Mouse (Mus musculus): ENCODE data around the gene Sipa1l3. TPM values are rescaled to one million over a fixed set of nuclear protein-coding genes. Genes with fewer than 3 reads are reported as not detected.
A peak's percentile ranks its signal among the peaks of the same experiment; 100 is the strongest.

Gene Sipa1l3
- total RNA-seq, 2 experiments from 2014 or later, result 6.3 to 6.5 TPM

- intact Hi-C loops (cut with DNase I), result loop anchor here (5.0 kb wide), 1 partner anchor 44 kb away; no protein-coding TSS in a partner anchor
- DNase-seq, result no peak
Observed at GRCm38 (mm10) chr7:29393292-29393691, 125.1 kb downstream of the Sipa1l3 start.

GRCm38 (mm10) chr7:29392805-29393204 is 125.6 kb downstream of the Sipa1l3 start:
- no peak for DNase-seq
- intact Hi-C loops (cut with DNase I), result loop anchor here (5.0 kb wide), 1 partner anchor 44 kb away; no protein-coding TSS in a partner anchor

GRCm38 (mm10) chr7:29391761-29392512 is 126.5 kb downstream of the Sipa1l3 start:
- intact Hi-C loops (cut with DNase I), result loop anchor here (5.0 kb wide), 1 partner anchor 45 kb away; no protein-coding TSS in a partner anchor
- no peak for DNase-seq

GRCm38 (mm10) chr7:29391112-29391760 is 127.2 kb downstream of the Sipa1l3 start:
- intact Hi-C loops (cut with DNase I), result loop anchor here (5.0 kb wide), 1 partner anchor 46 kb away; no protein-coding TSS in a partner anchor
- DNase-seq, result no peak

- no peak for DNase-seq
- intact Hi-C loops (cut with DNase I), result loop anchor here (5.0 kb wide), 1 partner anchor 47 kb away; no protein-coding TSS in a partner anchor
Observed at GRCm38 (mm10) chr7:29390234-29390633, 128.2 kb downstream of the Sipa1l3 start.

- no peak for DNase-seq
- intact Hi-C loops (cut with DNase I), result no loop called here
Observed at GRCm38 (mm10) chr7:29387524-29388068, 130.8 kb downstream of the Sipa1l3 start.

- intact Hi-C loops (cut with DNase I), result no loop called here
- no peak for DNase-seq
Observed at GRCm38 (mm10) chr7:29386349-29386748, 132.1 kb downstream of the Sipa1l3 start.

- no peak for DNase-seq
- intact Hi-C loops (cut with DNase I), result no loop called here
Observed at GRCm38 (mm10) chr7:29385791-29386190, 132.7 kb downstream of the Sipa1l3 start.

GRCm38 (mm10) chr7:29383255-29383654 is 135.2 kb downstream of the Sipa1l3 start:
- intact Hi-C loops (cut with DNase I), result loop anchor here (1.0 kb wide), 1 partner anchor 139 kb away; no protein-coding TSS in a partner anchor
- DNase-seq, result peak; percentile 80 to 85

- intact Hi-C loops (cut with DNase I), result no loop called here
- DNase-seq, result no peak
Observed at GRCm38 (mm10) chr7:29381466-29382040, 136.9 kb downstream of the Sipa1l3 start.

- DNase-seq, result no peak
- intact Hi-C loops (cut with DNase I), result no loop called here
Observed at GRCm38 (mm10) chr7:29374054-29374453, 144.4 kb downstream of the Sipa1l3 start.

GRCm38 (mm10) chr7:29372123-29372522 is 146.3 kb downstream of the Sipa1l3 start:
- intact Hi-C loops (cut with DNase I), result no loop called here

GRCm38 (mm10) chr7:29370031-29370430 is 148.4 kb downstream of the Sipa1l3 start:
- intact Hi-C loops (cut with DNase I), result no loop called here

More at GRCm38 (mm10) chr7:29372123-29372522, 146.3 kb downstream of the Sipa1l3 start:
- DNase-seq, result no peak

GRCm38 (mm10) chr7:29368004-29368320 is 150.5 kb downstream of the Sipa1l3 start:
- intact Hi-C loops (cut with DNase I), result no loop called here

More at GRCm38 (mm10) chr7:29370031-29370430, 148.4 kb downstream of the Sipa1l3 start:
- DNase-seq, result no peak

GRCm38 (mm10) chr7:29367166-29368003 is 151.1 kb downstream of the Sipa1l3 start:
- intact Hi-C loops (cut with DNase I), result no loop called here
- DNase-seq, result no peak

More at GRCm38 (mm10) chr7:29368004-29368320, 150.5 kb downstream of the Sipa1l3 start:
- DNase-seq, result no peak

GRCm38 (mm10) chr7:29364052-29364451 is 154.4 kb downstream of the Sipa1l3 start:
- intact Hi-C loops (cut with DNase I), result loop anchor here (5.0 kb wide), 1 partner anchor 37 kb away; no protein-coding TSS in a partner anchor
- DNase-seq, result no peak

- DNase-seq, result no peak
- intact Hi-C loops (cut with DNase I), result loop anchor here (5.0 kb wide), 1 partner anchor 34 kb away; no protein-coding TSS in a partner anchor
Observed at GRCm38 (mm10) chr7:29361497-29361896, 156.9 kb downstream of the Sipa1l3 start.

GRCm38 (mm10) chr7:29355406-29355805 is 163.0 kb downstream of the Sipa1l3 start:
- DNase-seq, result no peak
- intact Hi-C loops (cut with DNase I), result no loop called here

GRCm38 (mm10) chr7:29354161-29354560 is 164.3 kb downstream of the Sipa1l3 start:
- DNase-seq, result peak in 1 of 2 experiments; percentile 58
- intact Hi-C loops (cut with DNase I), result no loop called here

GRCm38 (mm10) chr7:29352246-29352645 is 166.2 kb downstream of the Sipa1l3 start:
- no peak for DNase-seq
- intact Hi-C loops (cut with DNase I), result no loop called here
